Mouse (Mus musculus) bone marrow, adult 2 months (tissue): ENCODE results near the gene Atg10.

Experiments
- CTCF ChIP-seq: fragments of 200-500 bp; IDR thresholded peaks from 2 replicates; pipeline ENCODE4 v1.5.1; 2011; ENCODE audit warnings: low read length, control low read depth; ENCODE audit not compliant: control insufficient read depth, insufficient read depth
- POLR2A ChIP-seq: fragments of 200-500 bp; IDR thresholded peaks from 2 replicates; pipeline ENCODE4 v1.6.1; 2011; ENCODE audit warnings: low read depth, mild to moderate bottlenecking, control low read depth, low read length, borderline replicate concordance; ENCODE audit not compliant: control insufficient read depth

GRCm38 (mm10) chr13:91246472-91246871 lies 22.7 kb upstream of the Atg10 start:
- TF ChIP-seq CTCF (no peak), POLR2A (no peak)
